Mouse (Mus musculus): ENCODE results near the gene Tssk3.

- TF ChIP-seq POLR2A (IDR thresholded peaks at IDR 0.05; ENCODE audit: insufficient read depth, low read depth, low read length) (no peak), CTCF (IDR thresholded peaks at IDR 0.05; ENCODE audit: insufficient read depth, low read depth, low read length) (no peak)
Observed at GRCm38 (mm10) chr4:129463097-129464059, 27.4 kb downstream of the Tssk3 start.
